Mouse (Mus musculus) adrenal gland, postnatal 10 days (tissue): ENCODE measurements at regions not wholly inside any gene's neighbourhood (a gene's known extent, or its start where the extent isn't known, plus 50 kb on each side); places are given as distances from the start of the nearest gene placed in this dataset.

Experiments
- DNase-seq: peaks from one replicate; pipeline ENCODE4 v3.0.0; 2021; ENCODE audit warnings: mixed read lengths

- peak; percentile 85 for DNase-seq
Observed at GRCm38 (mm10) chr13:105377038-105377437, 66.4 kb upstream of the Htr1a start.

DNA sequence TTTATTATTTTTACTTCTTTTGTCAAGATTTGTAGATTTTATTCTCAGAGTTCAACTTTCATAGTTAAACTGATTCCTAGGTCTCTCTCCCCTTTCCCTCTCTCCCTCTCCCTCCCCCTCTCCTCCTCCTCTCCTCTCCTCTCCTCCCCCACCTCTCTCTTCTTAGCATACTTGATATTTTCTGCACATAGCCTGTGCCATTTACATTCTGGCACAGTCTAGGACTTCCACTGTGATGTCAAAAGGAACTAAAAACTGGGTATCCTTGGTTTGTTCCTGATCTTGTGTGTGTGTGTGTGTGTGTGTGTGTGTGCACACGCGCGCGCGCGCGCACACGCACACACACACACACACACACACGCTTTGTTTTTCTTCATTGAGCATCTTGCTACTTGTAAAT lies 64.9 kb upstream of the Htr1a start:
- DNase-seq: no peak

GRCm38 (mm10) chr13:105387016-105387772 lies 56.2 kb upstream of the Htr1a start:
- DNase-seq: no peak
